Mouse (Mus musculus) limb, embryonic 15.5 days (tissue): ENCODE results near the gene Fam169b. TPM values are rescaled to one million over a fixed set of nuclear protein-coding genes. Genes with fewer than 3 reads are reported as not detected.
A peak's percentile ranks its signal among the peaks of the same experiment; 100 is the strongest.

Source experiments
- ATAC-seq: fragments of 200-750 bp; cut with Nextera tagmentation; 2 replicates; pipeline ENCODE4 v1.8.0; 2017; ENCODE audit warnings: low read depth, moderate TSS enrichment; ENCODE audit not compliant: insufficient number of reproducible peaks, low FRiP score, low TSS enrichment
- H3K27ac ChIP-seq: fragments of 300-500 bp; sonication (generic); 2 replicates; pipeline ENCODE4 v1.5.1; 2015; ENCODE audit warnings: moderate library complexity, mild to moderate bottlenecking, inconsistent platforms
- H3K27me3 ChIP-seq: fragments of 300-500 bp; sonication (generic); 2 replicates; pipeline ENCODE4 v1.6.1; 2015; ENCODE audit warnings: inconsistent platforms
- H3K36me3 ChIP-seq: fragments of 300-500 bp; sonication (generic); 2 replicates; pipeline ENCODE4 v1.6.1; 2015; ENCODE audit warnings: inconsistent platforms
- H3K4me1 ChIP-seq: fragments of 300-500 bp; sonication (generic); 2 replicates; pipeline ENCODE4 v1.6.1; 2015; ENCODE audit warnings: inconsistent platforms
- H3K4me2 ChIP-seq: fragments of 300-500 bp; sonication (generic); 2 replicates; pipeline ENCODE4 v1.6.1; 2015; ENCODE audit warnings: mild to moderate bottlenecking, inconsistent platforms
- H3K4me3 ChIP-seq: fragments of 300-500 bp; sonication (generic); 2 replicates; pipeline ENCODE4 v1.5.1; 2015; ENCODE audit warnings: mild to moderate bottlenecking, inconsistent platforms
- H3K9ac ChIP-seq: fragments of 300-500 bp; sonication (generic); 2 replicates; pipeline ENCODE4 v1.6.1; 2015; ENCODE audit warnings: inconsistent platforms
- H3K9me3 ChIP-seq: fragments of 300-500 bp; sonication (generic); 2 replicates; pipeline ENCODE4 v1.6.1; 2016; ENCODE audit warnings: inconsistent platforms
- WGBS: fragments of 180-500 bp; shearing (Covaris S2); methylation state at CpG from one replicate; pipeline ENCODE4 v1.1.7; 2015; 5-methylcytosine and 5-hydroxymethylcytosine counted together
- polyA plus RNA-seq: library from polyadenylated mRNA; unstranded; fragments of >200 nt; fragmentation: Nextera tagmentation; extraction: Ambion mirVana; gene quantifications from 2 replicates; pipeline ENCODE4 v1.2.1, GENCODE M21; 2015

The Fam169b gene
- polyA plus RNA-seq, 1 experiment from 2014 or later, result 0.96 TPM

DNA sequence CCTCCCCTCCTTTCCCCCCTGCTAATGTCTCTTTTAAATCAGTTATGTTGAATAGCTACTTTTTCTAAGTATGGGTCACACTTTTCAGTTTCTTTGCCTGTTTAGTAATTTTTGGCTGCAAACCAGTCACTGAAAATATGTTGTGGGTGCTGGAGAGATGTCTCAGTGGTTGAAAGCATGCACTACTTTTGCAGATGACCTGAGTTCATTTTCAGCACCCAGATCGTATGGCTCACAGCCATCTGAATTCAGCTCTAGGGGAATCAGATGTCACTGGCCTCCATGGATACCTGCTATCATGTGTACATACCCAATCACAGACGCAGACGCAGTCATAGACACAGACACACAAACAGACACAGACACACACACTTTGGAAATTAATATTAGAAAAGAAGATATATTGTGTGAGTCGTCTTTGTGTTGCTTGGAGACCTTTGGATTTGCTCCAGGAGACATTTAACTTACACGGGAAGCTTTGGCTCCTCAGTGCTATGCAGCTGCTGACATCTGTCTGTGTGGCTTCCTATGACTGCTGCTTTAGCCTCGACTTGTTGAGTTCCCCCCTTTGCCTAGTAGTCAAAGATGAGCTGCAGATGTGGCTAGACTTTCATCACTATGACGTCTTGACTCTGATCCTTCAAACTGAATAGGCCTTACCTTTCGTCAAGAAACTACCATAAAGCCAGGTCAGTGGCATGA is 63.6 kb downstream of the Fam169b start:
- H3K9ac ChIP-seq, result no peak overlapping the region
- no peaks in the 10 kb centered on the region for H3K9me3 ChIP-seq
- no peaks in the 10 kb centered on the region for H3K4me1 ChIP-seq
- 53% methylated on average over 8 of the region's 8 CpGs for WGBS
- H3K4me3 ChIP-seq, result no peak overlapping the region
- no peaks in the 10 kb centered on the region for H3K27me3 ChIP-seq
- no peak overlapping the region for H3K4me2 ChIP-seq
- no peak for ATAC-seq
- H3K27ac ChIP-seq, result no peak overlapping the region
- H3K36me3 ChIP-seq, result no peaks in the 10 kb centered on the region

DNA sequence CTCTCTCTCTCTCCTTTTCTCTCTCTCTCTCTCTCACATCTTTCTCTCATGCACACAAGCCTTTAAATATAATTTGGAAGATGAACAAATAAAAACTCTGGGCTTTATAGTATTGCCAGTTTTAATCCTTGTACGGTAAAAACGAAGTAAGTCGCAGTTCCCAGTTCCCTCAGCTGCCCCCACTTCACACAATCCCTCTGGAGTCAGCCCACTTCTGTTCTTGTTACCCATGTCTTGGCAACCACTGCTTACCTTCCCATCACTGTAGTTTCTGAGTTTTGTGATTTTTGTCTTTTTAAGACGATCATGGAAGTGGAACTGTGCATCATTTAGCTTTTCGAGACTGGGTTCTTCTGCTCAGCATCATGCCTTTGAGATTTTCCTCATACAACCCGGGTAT is 65.0 kb downstream of the Fam169b start:
- H3K36me3 ChIP-seq, result no peaks in the 10 kb centered on the region
- H3K4me2 ChIP-seq, result no peak overlapping the region
- 79% methylated on average over 6 of the region's 6 CpGs for WGBS
- no peak overlapping the region for H3K9ac ChIP-seq
- H3K4me1 ChIP-seq, result no peaks in the 10 kb centered on the region
- H3K27me3 ChIP-seq, result no peaks in the 10 kb centered on the region
- H3K4me3 ChIP-seq, result no peak overlapping the region
- H3K27ac ChIP-seq, result no peak overlapping the region
- ATAC-seq, result no peak
- no peaks in the 10 kb centered on the region for H3K9me3 ChIP-seq

DNA sequence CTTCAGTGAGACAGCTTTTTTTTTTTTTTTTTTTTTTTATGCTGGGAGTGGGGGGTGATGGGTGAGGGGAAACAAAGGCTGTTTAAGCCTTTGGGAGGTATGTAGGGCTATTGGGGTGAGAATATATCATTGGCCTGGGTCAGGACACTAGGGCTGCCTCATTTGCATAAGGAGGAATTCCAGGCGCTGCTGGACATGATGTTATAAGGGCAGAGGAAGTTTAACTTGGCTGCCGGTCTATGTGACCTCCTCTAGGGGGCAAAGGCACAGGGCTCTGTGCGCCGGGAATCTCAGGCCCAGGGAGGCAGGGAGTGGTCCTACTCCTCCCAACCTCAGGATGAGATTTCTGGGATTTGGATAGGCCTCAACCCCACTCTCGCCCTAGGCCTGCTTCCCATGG is 70.9 kb downstream of the Fam169b start:
- no peak overlapping the region for H3K4me2 ChIP-seq
- WGBS, result 56% methylated on average over 5 of the region's 5 CpGs
- no peaks in the 10 kb centered on the region for H3K36me3 ChIP-seq
- no peaks in the 10 kb centered on the region for H3K4me1 ChIP-seq
- H3K4me3 ChIP-seq, result no peak overlapping the region
- H3K9me3 ChIP-seq, result no peaks in the 10 kb centered on the region
- no peak overlapping the region for H3K27ac ChIP-seq
- no peak overlapping the region for H3K9ac ChIP-seq
- ATAC-seq, result no peak
- H3K27me3 ChIP-seq, result no peaks in the 10 kb centered on the region

DNA sequence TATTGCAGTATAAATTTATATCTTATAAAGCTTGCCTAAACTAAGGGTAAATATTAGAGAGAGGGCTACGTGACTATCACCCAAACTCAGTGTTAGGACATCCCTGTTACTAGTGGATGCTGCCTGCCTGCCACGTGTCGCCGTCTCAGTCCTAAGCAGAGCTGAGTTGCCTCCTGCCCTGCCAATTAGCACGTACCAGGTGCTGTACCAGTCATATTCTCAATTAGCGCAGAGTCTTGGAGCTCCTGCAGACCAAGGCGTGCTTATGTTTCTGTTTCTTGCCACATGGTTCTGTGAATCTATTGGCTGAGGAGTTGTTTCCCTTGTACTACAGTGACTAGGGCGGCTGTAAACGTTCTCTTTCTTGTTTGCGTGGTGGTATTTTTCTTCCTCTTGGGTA is 72.3 kb downstream of the Fam169b start:
- H3K36me3 ChIP-seq, result no peaks in the 10 kb centered on the region
- no peak overlapping the region for H3K27ac ChIP-seq
- no peaks in the 10 kb centered on the region for H3K27me3 ChIP-seq
- H3K9me3 ChIP-seq, result no peaks in the 10 kb centered on the region
- ATAC-seq, result no peak
- no peak overlapping the region for H3K4me3 ChIP-seq
- H3K4me2 ChIP-seq, result no peak overlapping the region
- H3K9ac ChIP-seq, result no peak overlapping the region
- H3K4me1 ChIP-seq, result no peaks in the 10 kb centered on the region
- WGBS, result 69% methylated on average over 10 of the region's 10 CpGs

DNA sequence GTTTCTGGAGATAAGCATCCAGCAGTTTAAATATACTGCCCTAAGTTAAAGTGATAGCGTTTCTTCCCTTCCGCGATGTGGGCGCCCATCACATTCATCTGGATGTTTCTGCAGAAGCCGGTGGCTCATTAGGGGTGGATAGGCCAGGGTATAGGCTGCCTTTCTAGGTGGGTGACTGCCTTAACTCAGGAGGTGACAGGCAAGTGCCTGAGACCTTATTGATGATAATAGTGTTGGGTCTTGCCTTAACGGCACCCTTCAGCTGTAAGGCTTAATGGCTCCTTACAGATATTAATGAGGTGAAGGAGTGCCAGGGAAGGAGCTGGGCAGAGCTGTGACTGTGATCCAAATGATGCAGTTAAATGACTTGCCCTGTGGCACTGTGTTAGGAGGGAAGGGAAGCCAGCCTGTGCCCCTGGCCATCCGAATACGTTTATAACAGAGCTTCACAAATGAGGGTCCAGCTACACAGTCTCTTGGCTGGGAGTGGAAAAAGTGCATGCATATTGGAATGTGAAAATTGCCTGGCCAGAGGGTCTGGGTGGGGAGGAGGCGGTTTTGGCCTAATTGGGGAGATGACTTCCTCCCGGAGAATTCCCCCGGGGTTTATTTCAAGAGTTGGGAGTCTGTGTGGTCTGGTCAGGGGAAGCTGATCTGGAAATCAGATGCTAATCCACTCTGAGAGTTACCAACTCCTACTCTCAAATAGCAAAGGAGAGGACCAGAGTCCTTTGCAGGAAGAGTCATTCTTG is 81.9 kb downstream of the Fam169b start:
- no peak overlapping the region for H3K27ac ChIP-seq
- peaks cover 18% of the 10 kb centered on the region for H3K4me1 ChIP-seq
- H3K4me2 ChIP-seq, result no peak overlapping the region
- WGBS, result 28% methylated on average over 11 of the region's 11 CpGs
- no peak overlapping the region for H3K4me3 ChIP-seq
- ATAC-seq, result no peak
- H3K27me3 ChIP-seq, result peaks cover 6% of the 10 kb centered on the region
- no peak overlapping the region for H3K9ac ChIP-seq
- H3K9me3 ChIP-seq, result no peaks in the 10 kb centered on the region
- H3K36me3 ChIP-seq, result no peaks in the 10 kb centered on the region

DNA sequence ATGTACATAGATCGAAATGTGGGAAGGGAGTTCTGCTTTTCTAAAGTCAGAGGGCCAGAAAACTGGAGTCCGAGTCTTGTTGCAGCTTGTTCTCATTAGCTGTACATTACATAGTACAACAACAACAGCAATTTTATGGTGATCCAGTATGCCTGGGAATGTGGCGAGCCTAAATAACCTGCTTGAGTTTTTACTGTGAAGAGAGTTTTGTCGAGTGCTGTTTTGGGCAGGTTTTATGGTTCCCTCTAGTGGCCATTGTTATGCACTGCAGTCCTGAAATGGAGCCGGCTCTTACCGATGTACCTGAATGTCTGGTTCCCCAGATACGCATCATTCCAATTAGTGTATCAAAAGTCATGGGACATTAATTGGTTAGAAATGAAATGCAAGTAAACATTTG is 83.8 kb downstream of the Fam169b start:
- WGBS, result 4% methylated on average over 7 of the region's 7 CpGs
- peaks cover 6% of the 10 kb centered on the region for H3K27me3 ChIP-seq
- no peak overlapping the region for H3K27ac ChIP-seq

DNA sequence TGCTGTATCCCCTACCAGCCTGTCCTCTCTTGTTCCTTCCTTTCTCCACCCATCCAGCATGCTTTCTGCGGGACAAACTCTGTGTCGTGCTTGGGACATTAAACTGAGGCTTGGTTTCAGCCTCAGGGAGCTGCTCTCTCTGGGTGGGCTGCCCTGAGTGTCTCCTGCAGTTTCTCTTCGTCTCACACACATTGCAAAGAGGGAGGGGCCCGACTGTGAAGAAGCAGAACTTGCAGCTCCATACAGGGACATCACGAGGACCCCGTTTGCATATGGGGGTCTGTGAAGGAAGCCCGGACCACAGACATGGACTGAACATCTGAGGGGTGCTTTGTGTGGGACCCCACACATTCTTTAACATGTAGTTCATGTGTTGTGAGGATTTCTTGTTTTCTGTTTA is 89.0 kb downstream of the Fam169b start:
- Histone ChIP-seq H3K36me3 (no peaks in the 10 kb centered on the region), H3K9ac (no peak overlapping the region), H3K4me1 (no peaks in the 10 kb centered on the region), H3K4me2 (no peak overlapping the region), H3K27ac (no peak overlapping the region), H3K9me3 (no peaks in the 10 kb centered on the region), H3K27me3 (peaks cover 6% of the 10 kb centered on the region), H3K4me3 (no peak overlapping the region)
- no peak for ATAC-seq
- 54% methylated on average over 7 of the region's 7 CpGs for WGBS

More for the DNA sequence above, 83.8 kb downstream of the Fam169b start:
- Histone ChIP-seq H3K9me3 (no peaks in the 10 kb centered on the region), H3K4me1 (peaks cover 18% of the 10 kb centered on the region), H3K36me3 (no peaks in the 10 kb centered on the region), H3K9ac (no peak overlapping the region), H3K4me3 (no peak overlapping the region), H3K4me2 (no peak overlapping the region)
- ATAC-seq, result no peak

DNA sequence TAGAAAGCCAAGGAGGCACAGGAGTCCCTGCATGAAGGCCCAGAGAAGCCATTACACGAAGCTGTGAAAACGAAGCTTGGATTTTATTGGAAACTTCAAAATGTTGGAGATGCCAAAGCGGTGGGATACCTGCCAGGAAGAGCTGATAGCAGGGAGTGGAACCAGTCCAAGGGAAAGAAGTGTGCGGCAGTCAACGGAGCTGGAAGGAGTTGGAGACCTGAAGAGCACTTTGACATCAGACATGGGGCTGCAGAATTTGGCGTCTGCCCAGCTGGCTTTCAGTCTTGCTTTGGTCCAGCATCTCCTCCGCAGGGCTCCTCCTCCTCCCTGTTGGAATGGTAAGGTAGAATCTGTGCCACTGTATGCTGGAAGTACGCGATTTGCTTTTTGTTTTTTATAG is 92.1 kb downstream of the Fam169b start:
- H3K27me3 ChIP-seq, result peaks cover 14% of the 10 kb centered on the region

DNA sequence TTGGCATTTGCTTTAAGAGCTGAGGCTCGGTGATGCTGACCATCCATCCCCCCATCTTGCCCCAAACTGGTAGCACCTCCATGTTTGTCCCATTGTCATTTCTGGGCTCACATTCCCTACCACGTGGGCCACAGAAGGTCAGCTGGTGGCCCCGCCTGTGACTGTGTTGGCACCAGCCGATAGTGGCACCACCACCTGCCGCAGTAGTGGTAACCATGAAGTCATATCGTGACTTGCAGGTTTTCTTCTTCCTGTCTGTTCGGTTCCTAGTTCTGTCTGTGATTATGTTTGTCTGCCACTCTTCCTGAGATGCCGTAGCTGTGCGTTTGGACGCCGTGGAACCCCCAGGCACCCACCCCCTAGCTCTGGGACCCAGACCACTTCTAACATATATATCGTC is 95.3 kb downstream of the Fam169b start:
- Histone ChIP-seq H3K4me3 (no peak overlapping the region), H3K4me2 (no peak overlapping the region), H3K27me3 (peaks cover 44% of the 10 kb centered on the region), H3K9me3 (no peaks in the 10 kb centered on the region), H3K9ac (no peak overlapping the region), H3K4me1 (0 out of 2 replicates have a peak, but pooled peaks cover 2% of the 10 kb centered on the region), H3K27ac (no peak overlapping the region), H3K36me3 (no peaks in the 10 kb centered on the region)
- WGBS, result 82% methylated on average over 12 of the region's 12 CpGs
- no peak for ATAC-seq

More for the DNA sequence above, 92.1 kb downstream of the Fam169b start:
- ATAC-seq, result no peak
- Histone ChIP-seq H3K27ac (no peak overlapping the region), H3K36me3 (no peaks in the 10 kb centered on the region), H3K4me2 (no peak overlapping the region), H3K4me1 (0 out of 2 replicates have a peak, but pooled peaks cover 2% of the 10 kb centered on the region), H3K4me3 (no peak overlapping the region), H3K9ac (no peak overlapping the region), H3K9me3 (no peaks in the 10 kb centered on the region)
- WGBS, result 53% methylated on average over 9 of the region's 9 CpGs

DNA sequence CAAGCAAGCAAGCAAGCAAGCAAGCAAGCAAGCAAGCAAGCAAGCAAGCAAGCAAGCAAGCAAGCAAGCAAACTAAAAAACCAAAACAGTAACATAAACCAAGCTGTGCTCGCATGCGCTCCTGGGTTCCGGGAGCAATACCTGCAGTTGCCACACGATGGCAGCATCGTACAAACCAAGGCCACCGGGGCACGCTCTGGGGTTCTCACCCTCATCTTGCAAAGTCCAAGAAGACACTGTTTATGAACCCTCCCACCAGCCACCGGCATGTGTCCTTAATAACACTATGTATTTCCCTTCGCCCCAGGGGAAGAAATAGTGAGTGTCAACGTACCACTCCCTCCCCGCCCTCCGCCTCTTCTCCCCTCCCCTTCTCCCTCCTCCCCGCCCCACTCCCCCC is 96.1 kb downstream of the Fam169b start:
- Histone ChIP-seq H3K36me3 (no peaks in the 10 kb centered on the region), H3K9ac (no peak overlapping the region), H3K27me3 (peaks cover 44% of the 10 kb centered on the region), H3K4me1 (peaks cover 6% of the 10 kb centered on the region; the same call in 1 of the 2 replicates), H3K4me2 (peak overlapping the region; percentile 42), H3K27ac (no peak overlapping the region), H3K9me3 (no peaks in the 10 kb centered on the region), H3K4me3 (peak overlapping the region; percentile 32)
- ATAC-seq, result no peak
- WGBS, result under 1% methylated on average over 12 of the region's 13 CpGs

DNA sequence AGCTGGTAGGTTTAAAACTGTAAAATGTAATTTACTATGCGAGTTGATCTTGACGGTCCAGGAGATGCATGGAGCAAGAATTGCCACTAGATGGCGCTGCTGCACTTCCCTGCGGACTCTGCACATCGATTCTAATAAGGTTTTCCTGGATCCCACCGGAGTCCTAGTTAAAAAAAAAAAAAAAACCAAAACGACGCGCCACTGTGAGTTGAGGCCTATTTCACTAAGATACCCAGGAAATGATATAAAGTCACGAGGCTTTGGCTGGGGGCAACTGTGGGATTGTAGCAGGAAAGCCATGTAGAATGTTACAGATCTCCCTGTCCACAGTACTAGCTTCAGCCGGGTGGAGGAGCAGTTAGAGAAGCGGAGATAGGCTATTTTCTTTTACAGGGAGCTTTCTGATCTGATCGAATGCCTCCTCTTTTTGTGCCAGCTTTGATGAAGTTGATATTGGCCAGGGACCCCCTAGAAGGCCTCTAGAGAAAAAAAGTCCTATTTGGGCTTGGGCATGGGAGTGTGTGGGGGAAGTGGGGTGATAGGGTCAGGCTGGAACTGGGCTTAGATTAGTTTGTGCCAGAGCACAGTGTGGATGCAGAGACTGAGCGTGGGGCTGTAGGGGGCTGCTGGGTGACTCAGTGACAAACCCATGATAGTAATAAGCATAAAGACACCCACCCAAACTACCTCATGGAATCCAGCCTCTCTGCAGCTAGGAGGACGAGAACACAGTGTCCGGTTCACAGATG is 100.6 kb downstream of the Fam169b start:
- peaks cover 4% of the 10 kb centered on the region; the same call in 1 of the 2 replicates for H3K4me1 ChIP-seq
- no peak overlapping the region for H3K27ac ChIP-seq
- H3K4me3 ChIP-seq, result peak overlapping the region; percentile 25
- ATAC-seq, result no peak
- 15% methylated on average over 16 of the region's 16 CpGs for WGBS
- no peaks in the 10 kb centered on the region for H3K9me3 ChIP-seq
- H3K36me3 ChIP-seq, result no peaks in the 10 kb centered on the region
- peak overlapping the region; percentile 40 for H3K4me2 ChIP-seq
- peaks cover 31% of the 10 kb centered on the region for H3K27me3 ChIP-seq
- H3K9ac ChIP-seq, result no peak overlapping the region

DNA sequence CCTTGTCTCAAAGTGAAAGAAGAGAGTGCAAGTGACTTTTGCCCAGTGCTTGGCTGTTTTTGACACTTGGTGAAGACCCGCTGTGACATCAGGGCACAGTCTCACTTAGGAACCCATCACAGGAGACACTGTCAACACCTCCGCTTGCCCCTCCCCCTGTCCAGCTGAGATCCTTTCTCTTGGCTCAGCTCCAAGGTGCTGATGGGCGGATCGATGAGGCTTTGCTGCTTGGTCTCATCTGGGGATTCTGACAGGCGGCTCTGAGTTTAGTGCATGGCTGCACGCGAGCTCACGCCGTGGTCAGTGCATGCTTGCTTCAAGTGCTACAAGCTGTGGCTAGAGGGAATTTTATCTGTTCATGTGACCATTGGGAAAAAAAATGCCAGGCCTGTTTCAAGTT is 108.5 kb downstream of the Fam169b start:
- Histone ChIP-seq H3K4me3 (no peak overlapping the region), H3K27ac (no peak overlapping the region), H3K9me3 (no peaks in the 10 kb centered on the region), H3K36me3 (no peaks in the 10 kb centered on the region), H3K4me2 (peak overlapping the region; percentile 13; the same call in 1 of the 2 replicates), H3K9ac (no peak overlapping the region), H3K4me1 (peaks cover 6% of the 10 kb centered on the region), H3K27me3 (peaks cover 7% of the 10 kb centered on the region; the same call in 1 of the 2 replicates)
- WGBS, result 24% methylated on average over 9 of the region's 9 CpGs
- no peak for ATAC-seq
